Mouse (Mus musculus): ENCODE measurements around the gene Gli2. TPM values are rescaled to one million over a fixed set of nuclear protein-coding genes. Genes with fewer than 3 reads are reported as not detected.

The Gli2 gene
- polyA plus RNA-seq, 1 experiment from 2014 or later: 4.1 TPM

GRCm38 (mm10) chr1:118954434-118955301 is 98.8 kb downstream of the Gli2 start:
- H3K4me3 ChIP-seq (ENCODE audit: low read depth, low read length): no peak overlapping the region
- WGBS (ENCODE audit: insufficient replicate concordance): 48% methylated on average over 10 of the region's 10 CpGs

GRCm38 (mm10) chr1:118953031-118953430 is 100.4 kb downstream of the Gli2 start:
- no peaks in the 10 kb centered on the region for H3K27me3 ChIP-seq (ENCODE audit: control insufficient read depth, insufficient read depth, low read length)
- no peak overlapping the region for H3K4me2 ChIP-seq
- H3K9ac ChIP-seq (ENCODE audit: low read depth, low read length): no peak overlapping the region
- no peaks in the 10 kb centered on the region for H3K36me3 ChIP-seq (ENCODE audit: control insufficient read depth, insufficient read depth, low read length)
- peaks cover 15% of the 10 kb centered on the region for H3K4me1 ChIP-seq (ENCODE audit: control insufficient read depth, insufficient read depth, low read length)
- WGBS (ENCODE audit: insufficient replicate concordance): 71% methylated on average over 3 of the region's 3 CpGs
- ATAC-seq (replicated peaks; ENCODE audit: insufficient number of reproducible peaks, low FRiP score, low TSS enrichment): no peak
- H3K9me3 ChIP-seq (replicated peaks; ENCODE audit: control insufficient read depth, low read length): no peaks in the 10 kb centered on the region
- no peak overlapping the region for H3K27ac ChIP-seq (ENCODE audit: low read depth, low read length)
- H3K4me3 ChIP-seq (ENCODE audit: low read depth, low read length): no peak overlapping the region

More at GRCm38 (mm10) chr1:118954434-118955301, 98.8 kb downstream of the Gli2 start:
- ATAC-seq (replicated peaks; ENCODE audit: insufficient number of reproducible peaks, low FRiP score, low TSS enrichment): peak; percentile 65
- H3K36me3 ChIP-seq (ENCODE audit: control insufficient read depth, insufficient read depth, low read length): no peaks in the 10 kb centered on the region
- no peaks in the 10 kb centered on the region for H3K27me3 ChIP-seq (ENCODE audit: control insufficient read depth, insufficient read depth, low read length)
- no peak overlapping the region for H3K4me2 ChIP-seq
- H3K9me3 ChIP-seq (replicated peaks; ENCODE audit: control insufficient read depth, low read length): no peaks in the 10 kb centered on the region
- H3K9ac ChIP-seq (ENCODE audit: low read depth, low read length): no peak overlapping the region
- H3K27ac ChIP-seq (ENCODE audit: low read depth, low read length): no peak overlapping the region
- peaks cover 15% of the 10 kb centered on the region for H3K4me1 ChIP-seq (ENCODE audit: control insufficient read depth, insufficient read depth, low read length)

GRCm38 (mm10) chr1:118952318-118952717 is 101.1 kb downstream of the Gli2 start:
- no peak overlapping the region for H3K9ac ChIP-seq (ENCODE audit: low read depth, low read length)
- H3K4me1 ChIP-seq (ENCODE audit: control insufficient read depth, insufficient read depth, low read length): peaks cover 15% of the 10 kb centered on the region
- H3K27me3 ChIP-seq (ENCODE audit: control insufficient read depth, insufficient read depth, low read length): no peaks in the 10 kb centered on the region
- no peak overlapping the region for H3K4me3 ChIP-seq (ENCODE audit: low read depth, low read length)
- H3K9me3 ChIP-seq (replicated peaks; ENCODE audit: control insufficient read depth, low read length): no peaks in the 10 kb centered on the region
- no peaks in the 10 kb centered on the region for H3K36me3 ChIP-seq (ENCODE audit: control insufficient read depth, insufficient read depth, low read length)
- no peak for ATAC-seq (replicated peaks; ENCODE audit: insufficient number of reproducible peaks, low FRiP score, low TSS enrichment)
- H3K4me2 ChIP-seq: no peak overlapping the region
- 62% methylated on average over 5 of the region's 5 CpGs for WGBS (ENCODE audit: insufficient replicate concordance)
- H3K27ac ChIP-seq (ENCODE audit: low read depth, low read length): no peak overlapping the region

GRCm38 (mm10) chr1:118948407-118948806 is 105.0 kb downstream of the Gli2 start:
- 58% methylated on average over 2 of the region's 2 CpGs for WGBS (ENCODE audit: insufficient replicate concordance)
- Histone ChIP-seq H3K4me3 (ENCODE audit: low read depth, low read length) (no peak overlapping the region), H3K27ac (ENCODE audit: low read depth, low read length) (no peak overlapping the region), H3K4me2 (no peak overlapping the region), H3K4me1 (ENCODE audit: control insufficient read depth, insufficient read depth, low read length) (no peaks in the 10 kb centered on the region; the same call in 1 of the 2 replicates), H3K9me3 (replicated peaks; ENCODE audit: control insufficient read depth, low read length) (no peaks in the 10 kb centered on the region), H3K9ac (ENCODE audit: low read depth, low read length) (no peak overlapping the region), H3K27me3 (ENCODE audit: control insufficient read depth, insufficient read depth, low read length) (no peaks in the 10 kb centered on the region), H3K36me3 (ENCODE audit: control insufficient read depth, insufficient read depth, low read length) (no peaks in the 10 kb centered on the region)
- no peak for ATAC-seq (replicated peaks; ENCODE audit: insufficient number of reproducible peaks, low FRiP score, low TSS enrichment)

- no peak overlapping the region for H3K4me3 ChIP-seq (ENCODE audit: low read depth, low read length)
- H3K27ac ChIP-seq (ENCODE audit: low read depth, low read length): no peak overlapping the region
- H3K9ac ChIP-seq (ENCODE audit: low read depth, low read length): no peak overlapping the region
- H3K27me3 ChIP-seq (ENCODE audit: control insufficient read depth, insufficient read depth, low read length): no peaks in the 10 kb centered on the region
- H3K36me3 ChIP-seq (ENCODE audit: control insufficient read depth, insufficient read depth, low read length): no peaks in the 10 kb centered on the region
- ATAC-seq (replicated peaks; ENCODE audit: insufficient number of reproducible peaks, low FRiP score, low TSS enrichment): no peak
- H3K9me3 ChIP-seq (replicated peaks; ENCODE audit: control insufficient read depth, low read length): no peaks in the 10 kb centered on the region
- no peak overlapping the region for H3K4me2 ChIP-seq
- 77% methylated on average over 4 of the region's 4 CpGs for WGBS (ENCODE audit: insufficient replicate concordance)
- H3K4me1 ChIP-seq (ENCODE audit: control insufficient read depth, insufficient read depth, low read length): no peaks in the 10 kb centered on the region
Measured at GRCm38 (mm10) chr1:118947221-118947620, 106.2 kb downstream of the Gli2 start.

GRCm38 (mm10) chr1:118941336-118941735 is 112.1 kb downstream of the Gli2 start:
- no peak overlapping the region for H3K4me2 ChIP-seq
- no peaks in the 10 kb centered on the region for H3K36me3 ChIP-seq (ENCODE audit: control insufficient read depth, insufficient read depth, low read length)
- peaks cover 19% of the 10 kb centered on the region for H3K4me1 ChIP-seq (ENCODE audit: control insufficient read depth, insufficient read depth, low read length)
- no peak overlapping the region for H3K4me3 ChIP-seq (ENCODE audit: low read depth, low read length)
- WGBS (ENCODE audit: insufficient replicate concordance): 62% methylated on average over 8 of the region's 8 CpGs
- no peaks in the 10 kb centered on the region for H3K9me3 ChIP-seq (replicated peaks; ENCODE audit: control insufficient read depth, low read length)
- ATAC-seq (replicated peaks; ENCODE audit: insufficient number of reproducible peaks, low FRiP score, low TSS enrichment): no peak
- H3K27me3 ChIP-seq (ENCODE audit: control insufficient read depth, insufficient read depth, low read length): no peaks in the 10 kb centered on the region
- H3K9ac ChIP-seq (ENCODE audit: low read depth, low read length): no peak overlapping the region
- no peak overlapping the region for H3K27ac ChIP-seq (ENCODE audit: low read depth, low read length)

GRCm38 (mm10) chr1:118940269-118940840 is 113.1 kb downstream of the Gli2 start:
- Histone ChIP-seq H3K4me2 (no peak overlapping the region), H3K9ac (ENCODE audit: low read depth, low read length) (no peak overlapping the region), H3K27ac (ENCODE audit: low read depth, low read length) (no peak overlapping the region), H3K4me3 (ENCODE audit: low read depth, low read length) (no peak overlapping the region), H3K9me3 (replicated peaks; ENCODE audit: control insufficient read depth, low read length) (no peaks in the 10 kb centered on the region), H3K4me1 (ENCODE audit: control insufficient read depth, insufficient read depth, low read length) (peaks cover 29% of the 10 kb centered on the region), H3K27me3 (ENCODE audit: control insufficient read depth, insufficient read depth, low read length) (no peaks in the 10 kb centered on the region), H3K36me3 (ENCODE audit: control insufficient read depth, insufficient read depth, low read length) (no peaks in the 10 kb centered on the region)
- 23% methylated on average over 5 of the region's 5 CpGs for WGBS (ENCODE audit: insufficient replicate concordance)
- no peak for ATAC-seq (replicated peaks; ENCODE audit: insufficient number of reproducible peaks, low FRiP score, low TSS enrichment)

- Histone ChIP-seq H3K27me3 (ENCODE audit: control insufficient read depth, insufficient read depth, low read length) (no peaks in the 10 kb centered on the region), H3K9me3 (replicated peaks; ENCODE audit: control insufficient read depth, low read length) (no peaks in the 10 kb centered on the region), H3K4me3 (ENCODE audit: low read depth, low read length) (no peak overlapping the region), H3K4me2 (no peak overlapping the region), H3K27ac (ENCODE audit: low read depth, low read length) (no peak overlapping the region), H3K36me3 (ENCODE audit: control insufficient read depth, insufficient read depth, low read length) (no peaks in the 10 kb centered on the region), H3K9ac (ENCODE audit: low read depth, low read length) (no peak overlapping the region), H3K4me1 (ENCODE audit: control insufficient read depth, insufficient read depth, low read length) (peaks cover 33% of the 10 kb centered on the region)
- no peak for ATAC-seq (replicated peaks; ENCODE audit: insufficient number of reproducible peaks, low FRiP score, low TSS enrichment)
- 50% methylated on average over 4 of the region's 4 CpGs for WGBS (ENCODE audit: insufficient replicate concordance)
Measured at GRCm38 (mm10) chr1:118938206-118938605, 115.2 kb downstream of the Gli2 start.
